Mouse (Mus musculus) lung, postnatal 10 days (tissue): ENCODE data around the gene Ppp2r5d.

Experiments
- DNase-seq: peaks from one replicate; pipeline ENCODE4 v3.0.0; 2021

Gene Ppp2r5d

GRCm38 (mm10) chr17:46714756-46715481 lies 10.0 kb upstream of the Ppp2r5d start:
- no peak for DNase-seq

DNA sequence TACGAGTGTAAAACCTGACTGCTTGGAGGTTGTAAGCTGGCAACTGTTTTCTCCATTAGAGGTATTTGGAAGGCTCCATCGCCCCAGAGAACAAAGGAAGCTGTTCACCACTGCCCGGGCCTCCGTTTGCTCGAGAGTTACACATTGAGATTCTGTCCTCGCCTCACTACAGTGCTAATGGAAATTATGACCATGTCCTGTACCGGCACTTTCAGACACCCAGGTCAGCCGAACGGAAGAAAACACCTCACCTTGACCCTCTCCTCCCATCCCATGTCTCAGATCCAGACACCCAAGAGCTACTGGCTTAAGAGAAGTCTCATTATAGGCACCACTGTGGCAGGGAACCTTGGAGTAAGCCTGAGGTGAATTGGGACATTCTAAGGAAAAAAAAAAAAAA lies 8.9 kb upstream of the Ppp2r5d start:
- no peak for DNase-seq

DNA sequence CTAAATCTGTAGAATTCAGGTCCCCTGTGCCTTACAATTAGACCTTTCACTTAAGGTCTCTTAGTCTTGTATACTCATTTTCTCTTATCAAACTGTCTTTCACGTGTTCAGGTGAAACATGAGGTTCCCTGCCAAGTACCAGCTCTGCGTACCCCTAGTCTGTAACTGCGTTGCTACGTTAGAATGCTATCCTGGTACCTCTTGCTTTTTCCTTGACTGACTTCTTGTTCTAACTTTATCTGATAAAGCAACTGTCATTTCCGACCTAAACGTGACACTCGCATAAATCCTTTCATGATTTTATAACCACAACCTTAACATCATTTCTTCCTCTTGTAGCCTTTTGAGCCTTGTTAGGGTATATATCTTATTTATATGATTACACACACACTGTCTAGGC lies 7.5 kb upstream of the Ppp2r5d start:
- DNase-seq, result no peak

GRCm38 (mm10) chr17:46711612-46712271 lies 6.8 kb upstream of the Ppp2r5d start:
- peak; percentile 65 for DNase-seq

DNA sequence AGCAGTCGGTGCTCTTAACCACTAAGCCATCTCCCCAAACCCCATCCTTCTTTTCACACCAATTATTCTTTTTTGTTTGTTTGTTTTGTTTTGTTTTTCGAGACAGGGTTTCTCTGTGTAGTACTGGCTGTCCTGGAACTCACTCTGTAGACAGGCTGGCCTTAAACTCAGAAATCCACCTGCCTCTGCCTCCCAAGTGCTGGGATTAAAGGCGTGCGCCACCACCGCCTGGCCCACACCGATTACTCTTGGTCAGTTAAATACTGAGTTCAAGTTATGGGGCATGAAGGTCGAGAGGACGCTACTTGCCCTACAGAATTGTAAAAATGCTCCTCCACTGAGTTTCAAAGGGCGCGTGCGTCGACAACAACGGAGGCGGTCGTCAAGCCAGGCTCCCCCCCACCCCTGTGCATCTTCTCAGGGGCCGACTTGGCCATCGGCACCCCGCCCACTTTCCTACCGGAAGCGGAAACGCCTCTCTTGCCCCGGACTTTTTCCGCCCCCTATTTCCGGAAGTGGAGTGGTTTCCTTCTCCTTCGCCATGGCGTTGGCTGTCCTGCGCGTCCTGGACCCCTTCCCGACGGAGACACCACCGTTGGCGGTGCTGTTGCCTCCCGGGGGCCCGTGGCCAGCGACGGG lies 6.2 kb upstream of the Ppp2r5d start, which contains the start of gene Pex6:
Pex6 (plus strand) TSS at position 505 of the 639 bp plus-strand sequence.
- DNase-seq, result peak; percentile 97

GRCm38 (mm10) chr17:46706375-46707089 lies 1.6 kb upstream of the Ppp2r5d start:
- peak; percentile 38 for DNase-seq

DNA sequence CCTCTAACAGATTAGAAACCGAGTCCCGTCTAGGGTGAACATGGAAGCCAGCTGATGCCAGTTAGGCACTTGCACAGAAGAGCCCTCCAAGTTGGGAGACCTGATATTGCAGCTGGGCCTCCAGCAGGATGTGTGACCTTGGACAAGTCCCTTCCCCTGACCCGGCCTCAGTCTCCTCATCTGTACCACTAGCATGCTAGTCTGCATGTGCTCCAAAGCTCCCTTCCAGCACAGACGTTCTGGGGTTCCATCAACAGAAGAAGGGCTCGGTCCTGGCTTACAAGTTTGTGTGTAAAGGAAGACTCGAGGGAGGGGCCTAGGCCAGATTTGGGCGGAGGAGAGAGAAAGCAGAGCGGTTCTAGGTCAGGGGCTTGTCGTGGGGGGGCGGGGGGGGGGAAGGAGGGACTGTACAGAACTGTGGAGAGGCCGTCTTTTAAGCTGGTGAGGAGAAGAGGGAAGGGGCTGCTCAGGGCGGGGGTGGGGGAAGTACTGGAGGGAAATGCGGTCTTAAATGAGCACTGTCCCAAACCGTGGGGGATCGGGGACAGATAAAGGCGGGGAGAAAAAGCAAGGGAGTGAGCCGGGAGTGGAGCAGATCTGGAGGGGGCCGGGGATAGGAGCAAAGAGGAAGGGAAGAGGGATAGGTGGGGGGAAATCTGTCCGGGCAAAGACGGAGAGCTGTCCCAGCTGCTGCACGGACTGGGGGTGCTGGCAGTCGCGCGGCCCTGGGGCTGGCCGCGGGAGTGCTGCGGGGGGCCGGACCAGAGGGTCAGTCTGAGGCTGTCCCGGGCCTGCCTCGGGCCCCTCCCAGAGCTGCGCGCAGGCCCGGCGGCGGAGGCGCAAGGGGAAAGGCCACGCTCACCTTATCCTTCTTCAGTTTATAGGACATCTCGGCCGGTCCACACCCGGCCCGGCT lies 682 bp downstream of the Ppp2r5d start:
- DNase-seq, result peak; percentile 40

GRCm38 (mm10) chr17:46702506-46702905 lies 2.4 kb downstream of the Ppp2r5d start:
- DNase-seq, result no peak

- DNase-seq, result no peak
Measured at GRCm38 (mm10) chr17:46702100-46702499, 2.8 kb downstream of the Ppp2r5d start.

DNA sequence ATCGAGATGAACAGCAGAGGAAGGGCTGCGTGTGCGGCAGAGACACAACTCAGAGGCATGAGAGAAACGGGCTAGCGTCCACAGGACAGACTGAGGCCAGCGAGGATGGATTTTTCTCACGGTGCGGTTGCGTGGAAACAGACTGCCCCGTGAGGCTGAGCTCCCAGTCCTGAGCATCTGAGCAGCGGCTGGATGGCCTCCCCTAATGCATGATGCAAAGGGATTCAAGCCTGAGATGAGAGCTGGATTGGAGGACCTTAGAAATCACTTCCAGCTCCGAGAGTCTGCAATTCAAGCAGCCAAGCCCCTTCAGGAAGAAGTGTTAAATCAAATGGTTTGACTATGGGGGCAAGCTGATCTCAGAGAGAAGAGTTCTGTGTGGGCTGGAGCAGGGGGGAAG lies 3.4 kb downstream of the Ppp2r5d start:
- DNase-seq, result no peak

GRCm38 (mm10) chr17:46699912-46700311 lies 5.0 kb downstream of the Ppp2r5d start:
- DNase-seq, result no peak

DNA sequence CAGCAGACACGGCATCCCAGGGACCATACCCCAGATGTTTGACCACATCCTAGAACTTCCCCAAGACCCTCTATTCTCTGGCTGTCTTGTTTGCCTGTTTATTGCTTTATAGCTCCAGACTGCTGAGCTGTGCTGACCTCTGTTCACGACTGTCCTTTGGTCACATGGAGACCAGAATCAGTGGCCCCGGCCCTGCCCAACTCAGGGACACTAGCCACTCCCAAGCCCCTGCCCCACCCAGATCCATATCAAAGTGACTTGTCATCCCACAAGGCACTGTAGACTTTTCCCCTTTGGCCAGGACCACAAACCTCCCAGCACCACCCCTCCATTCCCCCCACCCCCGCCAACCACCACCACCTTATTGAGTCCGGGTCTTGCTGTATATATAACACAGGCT lies 5.7 kb downstream of the Ppp2r5d start:
- DNase-seq, result no peak

DNA sequence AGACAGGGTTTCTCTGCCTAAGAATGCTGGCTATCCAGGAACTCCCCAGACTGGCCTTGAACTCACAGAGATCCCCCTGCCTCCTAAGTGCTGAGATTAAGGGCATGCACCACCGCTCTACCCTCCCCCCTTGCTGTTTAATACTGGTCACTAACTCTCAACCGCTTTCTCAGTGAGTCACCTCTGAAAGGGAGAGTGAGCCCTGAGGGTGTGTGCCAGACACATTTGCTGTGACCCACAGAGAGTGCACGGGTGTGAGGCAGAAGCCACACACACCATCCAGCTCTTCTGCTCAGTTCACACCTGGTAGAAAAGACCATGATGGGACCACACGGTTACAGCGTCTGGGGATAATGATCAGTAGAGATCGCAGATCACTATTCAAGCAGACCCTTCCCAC lies 6.4 kb downstream of the Ppp2r5d start:
- no peak for DNase-seq

DNA sequence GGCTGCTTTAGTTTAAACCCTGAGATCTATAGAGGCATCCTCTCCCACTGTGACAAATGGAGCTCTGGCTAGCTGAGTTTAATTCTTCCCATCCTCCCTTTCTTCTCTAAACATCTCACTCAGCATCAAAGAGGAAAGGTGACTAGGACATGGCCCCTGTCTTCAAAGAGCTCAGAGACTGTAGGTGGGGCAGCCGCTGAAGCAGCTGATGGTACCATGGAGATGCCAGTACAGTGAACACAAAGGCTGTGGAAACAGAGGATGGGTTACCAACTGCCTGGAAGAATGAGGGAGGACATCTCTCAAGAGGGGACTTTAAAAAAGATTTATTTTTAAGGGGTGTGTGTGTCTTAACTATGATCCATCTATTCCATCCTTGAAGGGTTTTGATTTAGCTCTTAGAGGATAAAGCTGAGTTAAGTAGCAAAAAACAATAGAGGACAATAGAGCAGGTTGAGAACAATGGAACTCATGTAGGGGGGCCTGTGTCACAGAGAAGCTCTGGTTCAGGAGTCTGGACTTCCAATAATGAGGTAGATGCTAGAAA lies 10.3 kb downstream of the Ppp2r5d start:
- no peak for DNase-seq

GRCm38 (mm10) chr17:46691390-46691789 lies 13.5 kb downstream of the Ppp2r5d start:
- no peak for DNase-seq

GRCm38 (mm10) chr17:46690665-46691064 lies 14.2 kb downstream of the Ppp2r5d start:
- DNase-seq, result no peak

DNA sequence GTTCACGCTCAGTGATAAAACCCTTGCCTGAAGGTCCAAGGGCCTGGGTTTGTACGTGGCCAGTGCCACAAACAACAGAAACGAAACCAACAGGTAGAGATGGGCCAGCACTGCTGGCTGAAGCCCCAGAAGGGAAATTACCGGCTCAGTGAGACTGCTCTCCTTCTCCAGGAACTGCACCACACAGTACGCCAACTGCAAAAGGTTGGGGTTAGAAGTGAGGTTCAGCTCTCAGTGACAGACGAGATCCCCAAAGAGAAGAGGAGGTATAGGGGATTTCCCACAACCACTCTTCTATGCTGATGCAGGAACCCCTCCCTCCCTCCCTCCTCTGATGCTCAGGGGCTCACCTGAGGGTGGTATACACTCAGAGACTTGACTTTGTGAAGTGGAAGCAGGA lies 19.0 kb downstream of the Ppp2r5d start:
- no peak for DNase-seq

DNA sequence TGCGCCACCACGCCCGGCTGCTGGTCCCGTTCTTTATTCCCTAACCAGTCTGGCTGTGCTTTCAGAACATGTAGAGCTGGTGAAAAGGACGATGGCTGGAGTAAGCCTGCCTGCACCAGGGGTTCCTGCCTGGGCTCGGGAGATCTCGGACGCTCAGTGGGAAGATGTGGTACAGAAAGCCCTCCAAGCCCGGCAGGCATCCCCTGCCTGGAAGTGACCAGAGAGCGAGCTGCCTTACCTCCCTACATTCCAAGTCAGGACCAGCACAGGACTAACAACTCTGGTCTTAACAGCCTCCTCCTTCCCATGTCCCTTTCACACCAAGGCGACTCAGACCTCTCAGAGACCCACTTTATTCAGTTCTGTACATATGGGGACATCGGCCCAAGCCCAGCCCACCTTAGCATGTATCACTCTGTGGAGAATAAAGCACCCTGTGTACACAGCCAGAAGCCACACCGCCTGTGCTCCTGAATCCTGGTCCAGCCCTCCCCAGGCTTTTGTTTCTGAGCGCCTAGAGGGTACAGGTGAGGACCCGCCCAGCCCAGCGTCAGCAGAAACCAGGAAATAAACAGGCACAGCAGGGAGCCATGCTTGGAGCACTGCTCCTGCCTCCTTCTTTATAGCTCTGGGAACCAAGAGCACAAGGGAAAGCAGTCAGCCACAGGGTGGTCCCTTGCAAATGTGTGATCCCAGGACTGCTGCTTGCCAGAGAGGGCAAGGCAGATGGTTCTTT lies 22.1 kb downstream of the Ppp2r5d start:
- no peak for DNase-seq

DNA sequence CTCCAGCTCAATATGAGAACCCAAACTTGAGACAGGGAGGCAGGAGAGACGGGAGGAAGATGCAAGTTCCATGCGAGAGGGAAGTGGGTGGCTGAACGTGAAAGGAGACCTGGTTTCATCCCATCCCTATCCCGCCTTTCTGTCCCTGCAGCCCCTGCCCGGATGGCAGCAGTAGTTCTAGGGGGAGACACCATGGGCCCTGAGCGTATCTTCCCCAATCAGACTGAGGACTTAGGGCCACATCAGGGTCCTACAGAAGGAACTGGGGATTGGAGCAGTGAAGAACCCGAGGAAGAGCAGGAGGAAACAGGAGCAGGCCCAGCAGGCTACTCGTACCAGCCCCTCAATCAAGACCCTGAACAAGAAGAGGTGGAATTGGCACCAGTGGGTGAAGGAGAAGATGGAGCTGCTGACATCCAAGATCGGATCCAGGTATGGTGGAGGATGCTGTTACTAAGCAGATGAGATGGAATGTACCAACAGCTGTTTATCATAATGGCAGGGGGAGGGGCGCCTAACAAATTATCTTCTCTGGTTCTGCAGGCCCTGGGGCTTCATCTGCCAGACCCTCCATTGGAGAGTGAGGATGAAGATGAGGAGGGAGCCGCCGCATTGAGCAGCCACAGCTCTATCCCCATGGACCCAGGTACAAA lies 23.3 kb downstream of the Ppp2r5d start:
- DNase-seq, result no peak

DNA sequence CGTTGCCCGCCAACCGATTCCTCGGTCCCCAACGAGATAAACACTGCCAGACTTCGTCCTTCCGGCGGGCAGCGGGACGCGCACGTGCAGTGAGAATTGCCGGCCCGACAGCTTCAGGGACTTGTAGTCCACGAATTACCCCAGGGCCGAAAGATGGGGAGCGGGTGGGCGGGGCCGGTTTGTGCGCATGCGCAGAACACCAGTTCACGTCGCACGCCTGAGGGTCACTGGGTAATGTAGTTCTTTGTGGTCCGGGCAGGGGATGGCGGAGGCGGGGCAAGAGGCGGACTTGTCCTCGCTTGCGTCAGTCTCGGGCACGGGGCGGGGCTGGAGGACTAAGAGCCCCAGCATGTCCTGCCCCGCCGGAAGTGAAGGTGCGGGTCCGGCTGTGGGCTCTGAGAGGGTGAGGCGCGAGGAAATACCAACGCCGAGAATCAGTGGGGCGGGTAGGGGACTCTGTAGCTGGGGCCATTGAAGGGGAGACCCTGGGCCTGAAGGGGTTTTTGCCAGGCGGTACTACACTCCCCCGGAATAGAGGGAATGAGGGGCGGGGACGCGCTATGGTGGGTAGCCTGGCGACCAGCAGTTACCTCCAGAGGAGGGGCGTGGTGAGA lies 24.0 kb downstream of the Ppp2r5d start, which contains the start of gene Klhdc3:
Klhdc3 (minus strand) TSS at position 155 of the 614 bp plus-strand sequence.
- DNase-seq, result peak; percentile 99
